Mouse (Mus musculus) MEL (cell line): Measurements from ENCODE around the gene Plcxd2.

Source experiments
- CTCF ChIP-seq, 3 experiments: IDR thresholded peaks in 2 of 3; conservative IDR thresholded peaks in 1 of 3; 2 replicates each; pipeline ENCODE4 v1.5.1; 2011 to 2012; ENCODE audit warnings: low read length in 3 of 3, low read depth in 2 of 3, mild to moderate bottlenecking in 2 of 3, improper control_type of control experiment in 1 of 3, inconsistent platforms in 1 of 3, mixed read lengths in 1 of 3, moderate library complexity in 1 of 3; ENCODE audit not compliant: control insufficient read depth in 1 of 3, insufficient read depth in 1 of 3, poor library complexity in 1 of 3, severe bottlenecking in 1 of 3
- E2F4 ChIP-seq: IDR thresholded peaks from 2 replicates; pipeline ENCODE4 v1.6.1; 2011; ENCODE audit warnings: low read depth, low read length, improper control_type of control experiment, borderline replicate concordance
- EP300 ChIP-seq, 2 experiments: IDR thresholded peaks; 2 replicates each; pipeline ENCODE4 v1.6.1; 2011; ENCODE audit warnings: improper control_type of control experiment in 2 of 2, low read length in 2 of 2, low read depth in 1 of 2, mild to moderate bottlenecking in 1 of 2
- GATA1 ChIP-seq: IDR thresholded peaks from 2 replicates; pipeline ENCODE4 v1.6.1; 2011; ENCODE audit warnings: low read depth, low read length, improper control_type of control experiment
- KAT2A ChIP-seq: conservative IDR thresholded peaks from 2 replicates; pipeline ENCODE4 v1.6.1; 2012; ENCODE audit warnings: low read depth, low read length, improper control_type of control experiment, inconsistent platforms
- MAX ChIP-seq: IDR thresholded peaks from 2 replicates; pipeline ENCODE4 v1.6.1; 2011; ENCODE audit warnings: low read length, improper control_type of control experiment
- MAZ ChIP-seq: IDR thresholded peaks from 2 replicates; pipeline ENCODE4 v1.6.1; 2012; ENCODE audit warnings: low read depth, mild to moderate bottlenecking, inconsistent platforms, low read length, improper control_type of control experiment
- POLR2A ChIP-seq, 2 experiments: IDR thresholded peaks; 2 replicates each; pipeline ENCODE4 v1.6.1; 2011 to 2012; ENCODE audit warnings: low read length in 2 of 2, mild to moderate bottlenecking in 2 of 2, control low read depth in 1 of 2, improper control_type of control experiment in 1 of 2, low read depth in 1 of 2, moderate library complexity in 1 of 2; ENCODE audit not compliant: control insufficient read depth in 1 of 2, insufficient read depth in 1 of 2, poor library complexity in 1 of 2
- POLR2AphosphoS2 ChIP-seq: IDR thresholded peaks from 2 replicates; pipeline ENCODE4 v1.6.1; 2011; ENCODE audit warnings: low read length, improper control_type of control experiment
- RAD21 ChIP-seq: IDR thresholded peaks from 2 replicates; pipeline ENCODE4 v1.6.1; 2011; ENCODE audit warnings: mild to moderate bottlenecking, low read depth, low read length, improper control_type of control experiment
- SIN3A ChIP-seq: IDR thresholded peaks from 2 replicates; pipeline ENCODE4 v1.6.1; 2012; ENCODE audit warnings: low read length, improper control_type of control experiment, inconsistent platforms
- TCF12 ChIP-seq: IDR thresholded peaks from 2 replicates; pipeline ENCODE4 v1.6.1; 2014; ENCODE audit warnings: low read depth, mild to moderate bottlenecking, inconsistent platforms, low read length, improper control_type of control experiment, moderate library complexity

DNA sequence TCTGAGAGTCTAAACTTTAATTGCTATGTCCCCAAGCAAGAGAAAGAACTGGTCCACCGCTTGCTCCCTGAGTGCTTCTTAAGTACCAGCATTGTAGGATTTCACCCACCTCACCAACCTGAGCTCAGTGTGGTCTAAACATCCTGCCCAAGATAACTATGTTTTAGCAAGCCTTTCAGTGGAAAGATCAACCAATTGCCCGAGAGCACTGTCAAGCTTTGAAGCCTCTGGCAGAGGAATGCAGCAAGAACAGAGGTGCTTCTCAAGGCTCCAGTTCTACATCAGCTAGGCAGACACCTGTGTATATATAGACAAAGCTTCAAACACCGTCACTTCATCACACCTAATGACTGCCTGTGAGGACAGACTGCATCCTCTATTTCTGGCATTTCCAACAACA lies 1.3 kb downstream of the Plcxd2 start:
- TF ChIP-seq POLR2A (IDR thresholded peaks at IDR 0.05; ENCODE audit: control insufficient read depth in 1 of 2, insufficient read depth in 1 of 2, low read depth in 1 of 2, low read length in 2 of 2, poor library complexity in 1 of 2), result no peak
- no peak for TF ChIP-seq EP300 (IDR thresholded peaks at IDR 0.05; ENCODE audit: low read depth in 1 of 2, low read length in 2 of 2)
- no peak for TF ChIP-seq CTCF (IDR thresholded peaks at IDR 0.05 in 2 of 3, conservative IDR thresholded peaks at IDR 0.05 in 1 of 3; ENCODE audit: control insufficient read depth in 1 of 3, insufficient read depth in 1 of 3, low read depth in 2 of 3, low read length in 3 of 3, poor library complexity in 1 of 3, severe bottlenecking in 1 of 3)
- no peak for TF ChIP-seq MAZ
- TF ChIP-seq TCF12, result no peak
- TF ChIP-seq KAT2A, result no peak
- TF ChIP-seq POLR2AphosphoS2, result no peak
- no peak for TF ChIP-seq SIN3A
- no peak for TF ChIP-seq GATA1
- no peak for TF ChIP-seq RAD21
- no peak for TF ChIP-seq MAX
- no peak for TF ChIP-seq E2F4
